Mouse (Mus musculus) MEL-GATA-1-ER (cell line): ENCODE measurements around the gene Xrn1.
"Not testable (repeated sequence)": the region's sequence is repeated elsewhere in the genome, so short reads cannot be mapped to it uniquely, and the experiment has no call there.

Experiments used
- DNase-seq: peaks from one replicate; pipeline ENCODE4 v3.0.0-alpha.2; 2012; ENCODE audit warnings: low read depth; ENCODE audit errors: extremely low read depth

Xrn1 gene

DNA sequence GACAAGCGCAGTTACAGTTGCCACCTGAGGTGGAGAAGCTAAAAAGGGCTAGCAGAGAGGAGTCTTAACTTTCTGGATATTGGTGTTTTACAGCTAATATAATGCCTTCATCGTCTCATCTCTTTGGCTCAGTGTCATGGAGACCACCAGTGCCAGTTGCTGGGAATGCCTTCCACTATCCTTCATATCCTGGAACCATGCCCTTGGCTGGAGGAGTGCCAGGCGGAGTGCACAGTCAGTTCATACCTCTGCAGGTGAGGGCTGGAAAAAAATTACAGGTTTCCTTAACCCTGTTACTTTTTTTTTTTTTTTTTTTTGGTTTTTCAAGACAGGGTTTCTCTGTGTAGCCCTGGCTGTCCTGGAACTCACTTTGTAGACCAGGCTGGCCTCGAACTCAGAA, 96.9 kb downstream of the Xrn1 start:
- DNase-seq, result no peak

DNA sequence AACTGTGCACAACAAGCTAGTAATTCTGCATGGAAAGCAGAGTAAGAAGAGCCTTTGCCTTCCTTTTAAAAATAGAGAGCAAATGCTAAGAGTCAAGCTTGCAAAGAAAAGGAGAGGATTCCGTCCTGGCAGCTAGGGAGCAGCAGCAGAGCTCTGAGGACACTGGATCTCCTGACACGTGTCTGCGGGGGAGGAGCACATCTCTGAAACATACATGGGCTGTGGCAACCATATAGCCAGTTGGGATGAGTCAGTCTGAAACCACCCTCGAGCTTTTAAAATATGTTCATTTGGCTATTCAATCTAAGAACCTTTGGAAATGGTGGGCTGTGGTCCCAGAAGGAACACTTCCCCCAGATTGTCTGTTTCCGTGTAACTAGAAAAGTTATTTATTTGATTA, 100.3 kb downstream of the Xrn1 start:
- no peak for DNase-seq

DNA sequence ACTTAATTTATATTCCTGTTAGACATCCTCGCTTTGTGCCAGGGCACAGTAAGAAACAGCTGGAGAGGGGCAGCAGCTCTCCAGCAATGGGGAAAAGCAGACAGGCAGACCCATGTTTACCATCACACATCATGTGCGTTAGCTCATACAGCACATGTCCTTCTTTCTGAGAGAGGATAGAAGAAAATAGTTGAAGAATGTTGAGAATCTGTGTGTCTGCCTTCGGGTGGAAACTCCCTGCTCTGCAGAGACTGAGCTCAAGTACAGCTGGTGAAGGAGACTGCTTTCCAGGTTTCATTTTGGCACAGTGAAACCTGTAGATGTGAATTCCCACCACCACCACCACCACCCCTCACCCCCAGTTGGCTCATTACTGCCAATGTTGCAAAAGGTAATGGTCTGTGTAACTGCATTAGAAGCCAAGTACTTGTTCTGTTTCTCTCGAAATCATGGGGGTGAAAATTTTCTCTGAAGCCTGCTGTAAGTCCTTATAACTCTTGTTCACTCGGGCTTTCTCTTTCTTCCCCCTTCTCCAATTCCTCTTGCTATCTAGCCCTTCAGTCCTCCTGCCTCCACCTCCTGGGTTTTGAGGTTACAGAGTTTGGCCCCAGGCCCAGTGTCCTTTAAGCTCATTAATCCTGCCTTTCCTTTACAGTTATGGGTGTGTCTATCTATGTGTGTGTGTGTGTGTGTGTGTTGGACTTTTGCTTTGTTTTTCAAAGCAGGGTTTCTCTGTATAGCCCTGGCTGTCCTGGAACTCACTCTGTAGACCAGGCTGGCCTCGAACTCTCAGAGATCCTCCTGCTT, 102.1 kb downstream of the Xrn1 start:
- peak; percentile 90 for DNase-seq

DNA sequence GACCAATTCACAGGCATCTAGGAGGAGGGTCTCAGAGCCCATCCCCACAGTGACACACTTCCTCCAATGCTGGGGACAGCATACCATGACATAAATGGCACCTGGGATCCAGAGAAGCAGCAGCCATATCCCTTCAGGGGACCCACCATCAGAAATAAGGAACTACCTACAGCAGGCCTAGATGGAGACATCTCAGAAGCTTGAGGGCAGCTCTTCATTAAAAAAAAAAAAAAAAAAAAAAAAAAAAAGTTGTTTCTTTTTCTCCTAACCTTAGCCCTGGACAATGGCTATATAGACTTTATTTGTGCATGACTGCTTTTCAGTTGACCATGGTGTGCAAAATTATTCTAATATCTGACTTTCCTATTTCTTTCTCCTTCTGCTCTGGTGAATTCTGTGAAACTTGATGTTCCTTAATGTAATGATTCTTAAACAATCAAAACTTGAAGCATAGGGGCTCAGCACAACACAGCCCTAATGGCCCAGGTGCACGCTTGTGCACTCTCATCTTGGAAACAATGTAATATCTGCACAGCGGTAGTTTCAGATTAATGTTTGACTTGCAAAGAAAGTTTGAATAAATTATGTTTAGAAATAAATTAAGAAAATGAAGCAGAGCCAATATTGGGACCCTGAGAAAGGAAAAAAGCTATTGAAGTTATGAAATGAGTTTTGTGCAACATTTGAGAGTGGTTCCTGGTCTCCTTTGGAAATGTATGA, 108.7 kb downstream of the Xrn1 start:
- DNase-seq, result no peak

DNA sequence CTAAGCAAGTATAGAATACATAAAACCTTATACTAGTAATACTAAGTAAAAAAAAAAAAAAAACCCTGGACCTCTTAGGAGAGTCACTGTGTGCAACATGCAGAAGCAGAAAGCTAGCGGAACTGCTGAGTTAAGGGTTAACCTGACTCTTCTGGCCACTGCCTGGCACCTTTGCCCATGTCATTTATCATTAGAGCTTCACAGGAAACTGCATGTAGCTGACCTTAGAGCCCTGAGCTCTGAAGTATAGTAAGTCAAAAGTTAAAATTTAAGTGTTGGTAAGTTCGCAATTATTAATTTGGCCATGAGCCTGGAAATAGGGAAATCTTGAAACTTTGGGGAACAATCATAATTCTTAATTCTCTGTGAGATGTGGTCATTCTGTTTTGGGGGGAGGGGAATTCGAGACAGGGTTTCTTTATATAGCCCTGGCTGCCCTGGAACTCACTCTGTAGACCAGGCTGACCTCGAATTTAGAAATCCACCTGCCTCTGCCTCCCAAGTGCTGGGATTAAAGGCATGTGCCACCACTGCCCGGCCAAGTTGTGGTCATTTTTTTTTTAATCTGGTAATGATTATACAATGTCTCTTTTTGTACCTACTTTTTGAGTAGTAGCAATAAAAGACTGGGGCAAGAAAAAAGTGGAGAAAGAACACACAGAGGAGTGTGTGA, 109.4 kb downstream of the Xrn1 start:
- no peak for DNase-seq

DNA sequence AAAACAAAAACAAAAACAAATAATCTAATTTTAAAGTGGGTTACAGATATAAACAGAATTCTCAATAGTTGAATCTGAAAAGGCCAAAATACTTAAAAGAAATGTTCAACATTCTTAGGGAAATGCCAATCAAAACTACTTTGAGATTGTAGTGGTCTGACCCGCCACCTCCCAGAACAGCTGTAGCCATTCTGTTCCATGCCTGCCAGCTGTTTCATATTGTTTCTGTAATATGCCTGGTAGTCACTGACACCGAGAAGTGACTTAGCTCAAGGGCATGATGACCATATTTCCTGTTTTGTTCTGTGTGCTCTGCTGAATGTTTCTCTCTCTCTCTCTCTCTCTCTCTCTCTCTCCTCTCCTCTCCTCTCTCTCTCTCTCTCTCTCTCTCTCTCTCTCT, 112.9 kb downstream of the Xrn1 start:
- no peak for DNase-seq

DNA sequence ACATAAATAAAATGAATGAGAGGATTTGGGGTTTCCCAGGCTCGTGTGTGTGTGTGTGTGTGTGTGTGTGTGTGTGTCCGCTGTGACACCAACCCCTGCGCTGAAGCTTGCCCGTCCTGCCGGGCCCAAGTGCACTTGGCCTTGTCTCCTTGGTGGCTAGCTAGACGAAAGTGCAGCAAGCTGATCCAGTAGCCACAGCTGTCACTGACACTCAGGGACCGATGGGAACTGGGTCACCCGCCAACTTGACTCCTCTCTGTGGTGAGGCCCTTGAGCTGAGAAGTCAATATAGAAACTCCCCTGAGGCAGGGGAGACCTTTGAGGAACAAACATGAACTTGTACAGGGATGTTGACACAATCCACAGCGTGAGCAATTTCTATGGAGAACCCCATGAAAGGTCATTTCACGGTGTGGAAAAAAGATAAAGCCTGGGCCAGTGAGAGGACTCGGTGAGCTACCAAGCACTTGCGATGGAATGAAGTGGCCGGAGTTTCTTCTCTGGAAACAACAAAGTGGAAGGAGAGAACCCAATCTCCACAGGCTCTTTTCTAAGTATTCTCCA, 124.3 kb downstream of the Xrn1 start:
- no peak for DNase-seq

DNA sequence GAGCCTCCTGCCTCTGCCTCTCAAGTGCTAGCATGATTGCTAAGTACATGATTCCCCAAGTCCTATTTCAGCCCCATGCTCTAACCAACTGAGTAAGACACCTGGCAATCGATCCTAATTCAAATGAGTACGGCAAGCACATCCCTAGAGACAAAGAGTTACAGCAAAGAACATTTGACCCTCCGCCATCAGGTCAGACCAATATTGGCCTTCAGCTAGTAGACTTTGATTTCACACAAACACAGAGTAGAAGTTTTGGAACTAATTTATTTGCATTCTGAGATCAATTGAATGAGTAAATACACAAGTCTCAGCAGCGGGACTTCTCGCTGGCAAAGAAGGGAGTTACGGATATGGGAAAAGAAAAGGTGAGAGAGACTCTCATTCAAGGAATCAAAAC, 130.7 kb downstream of the Xrn1 start:
- no peak for DNase-seq

DNA sequence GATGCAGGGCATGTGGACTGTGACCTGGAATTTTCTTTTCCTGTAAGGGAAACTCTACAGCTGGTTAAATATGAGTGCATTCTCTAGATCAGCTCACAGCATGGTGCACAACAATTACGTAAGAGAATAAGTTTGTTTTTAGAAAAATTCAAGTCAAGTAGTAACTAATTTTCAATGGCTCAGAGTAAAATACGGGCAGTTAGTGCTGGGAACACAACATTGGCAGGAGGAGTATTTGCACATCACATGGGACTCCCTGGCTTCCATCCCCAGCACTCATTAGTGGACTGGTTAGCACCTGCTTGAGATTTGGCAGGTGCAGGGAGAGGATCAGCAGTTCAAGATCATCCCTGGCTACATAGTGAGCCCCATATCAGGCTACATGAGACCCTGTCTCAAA, 133.1 kb downstream of the Xrn1 start:
- DNase-seq, result no peak

DNA sequence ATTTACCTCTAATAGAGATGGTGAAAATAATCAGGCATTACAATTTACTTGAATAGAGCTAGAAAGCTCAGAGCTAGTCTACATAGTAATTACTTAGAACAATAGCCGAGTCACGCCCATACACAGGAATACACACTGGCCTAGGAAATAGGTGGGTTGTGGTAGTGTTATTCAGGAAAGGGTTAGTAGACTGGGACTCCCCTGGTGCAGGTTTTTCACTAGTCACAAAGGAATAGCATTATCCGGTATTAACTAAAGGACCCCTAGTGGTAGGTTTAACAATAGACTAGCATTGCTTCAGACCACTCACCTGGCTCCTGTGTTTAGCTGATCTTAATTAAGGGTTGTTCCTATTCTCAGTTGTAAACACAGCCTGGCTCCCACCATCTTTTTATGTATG, 133.9 kb downstream of the Xrn1 start:
- peak; percentile 2 for DNase-seq

DNA sequence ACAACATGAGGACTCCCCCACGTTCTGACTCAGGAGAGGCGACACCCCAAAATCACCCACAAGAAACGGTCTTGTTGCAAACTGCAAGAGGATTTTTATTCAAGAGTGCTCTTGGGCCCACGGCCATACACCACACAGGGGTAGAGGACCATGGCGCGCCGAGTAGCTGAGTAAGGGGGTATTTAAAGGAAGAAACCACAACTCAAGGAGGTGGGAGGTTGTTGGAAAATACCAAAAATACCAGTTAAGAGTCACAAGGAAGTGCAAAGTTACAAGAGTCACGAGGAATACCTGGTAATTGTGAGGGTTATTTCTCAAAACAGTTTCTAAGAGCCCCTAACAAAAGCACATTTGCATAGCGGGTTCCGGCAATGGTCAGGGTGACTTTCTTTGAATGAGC, 138.1 kb downstream of the Xrn1 start:
- DNase-seq, result not testable (repeated sequence)

DNA sequence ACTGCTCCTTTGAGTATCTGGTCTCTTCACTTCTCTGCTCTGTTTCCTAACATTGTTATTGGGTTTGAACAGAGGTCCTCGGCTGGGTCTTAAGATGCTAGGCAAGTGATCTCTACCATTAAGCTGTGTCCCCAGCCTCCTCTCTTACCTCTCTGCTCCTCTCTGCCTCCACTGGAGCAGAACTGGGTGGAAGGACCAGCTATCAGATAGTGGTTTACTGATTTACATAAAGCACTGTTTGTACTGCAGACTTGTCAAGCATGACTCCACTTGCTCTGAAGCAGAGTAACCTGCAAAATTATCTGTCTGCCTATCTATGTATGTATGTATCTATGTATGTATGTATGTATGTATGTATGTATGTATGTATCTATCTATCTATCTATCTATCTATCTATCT, 138.7 kb downstream of the Xrn1 start:
- DNase-seq, result no peak

DNA sequence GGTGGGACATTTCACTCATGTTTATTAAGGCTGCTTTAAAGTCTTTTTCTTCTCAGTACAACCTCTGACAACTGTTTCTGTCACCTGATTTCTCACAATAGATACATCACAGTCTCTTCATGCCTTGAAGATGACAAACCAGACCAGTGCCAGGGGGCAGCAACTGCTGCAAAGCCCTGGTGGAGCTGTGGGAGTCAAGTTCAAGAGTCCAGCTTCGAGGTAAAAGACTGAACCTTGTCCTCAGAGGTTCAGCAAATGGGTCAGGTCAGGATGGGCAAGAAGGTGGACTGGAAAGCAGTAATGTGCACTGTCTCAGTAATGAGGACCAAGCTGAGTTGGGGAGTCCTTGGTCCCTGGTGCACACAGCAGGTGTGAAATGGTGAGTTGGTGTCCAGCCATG, 139.8 kb downstream of the Xrn1 start:
- DNase-seq, result no peak

DNA sequence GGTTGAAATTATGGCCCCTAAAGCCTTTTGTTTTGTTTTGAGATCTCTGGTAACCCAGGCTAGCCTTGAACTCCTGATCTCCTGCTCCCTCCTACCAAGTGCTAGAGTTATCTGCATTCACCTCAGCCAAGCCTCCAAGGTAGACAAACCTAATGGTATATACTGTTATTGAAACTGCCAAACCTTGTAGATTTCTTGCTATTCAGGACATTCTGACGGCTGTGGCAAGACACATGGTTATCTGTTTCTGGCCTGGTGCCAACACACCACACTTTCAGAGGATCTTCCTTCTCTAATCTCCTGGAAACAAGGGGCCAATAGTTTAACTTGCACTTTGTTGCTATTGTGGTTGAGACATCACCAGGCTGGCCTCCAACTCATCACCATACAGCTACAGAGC, 140.6 kb downstream of the Xrn1 start:
- DNase-seq, result peak; percentile 70

DNA sequence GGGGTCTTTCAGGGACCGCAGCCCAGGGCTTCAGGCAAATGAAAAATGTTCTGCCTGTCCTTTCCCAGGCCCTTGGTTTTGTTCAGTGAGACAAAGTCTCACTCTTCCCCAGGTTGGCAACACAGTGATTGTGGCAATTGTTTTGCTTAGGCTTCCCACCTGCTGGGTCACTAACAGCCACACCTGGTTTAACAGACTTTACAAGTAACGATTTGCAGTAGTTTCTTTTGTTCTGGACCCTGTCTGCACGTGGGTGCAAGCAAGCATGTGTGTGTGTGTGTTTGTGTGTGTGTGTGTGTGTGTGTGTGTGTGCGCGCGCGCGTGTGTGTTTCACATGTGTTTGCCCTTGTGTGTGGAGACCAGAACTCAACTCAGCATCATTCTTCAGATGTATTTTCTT, 148.3 kb downstream of the Xrn1 start:
- no peak for DNase-seq
